Mouse (Mus musculus) thymus, adult 2 months (tissue): ENCODE data around the gene Kif1a. TPM values are rescaled to one million over a fixed set of nuclear protein-coding genes. Genes with fewer than 3 reads are reported as not detected.

Source experiments
- DNase-seq: peaks from one replicate; pipeline ENCODE4 v3.0.0; 2021
- H3K27ac ChIP-seq: fragments of 200-500 bp; 2 replicates; pipeline ENCODE4 v1.5.1; 2012; ENCODE audit warnings: low read length, control low read depth; ENCODE audit not compliant: control insufficient read depth, insufficient read depth
- H3K27me3 ChIP-seq: fragments of 200-500 bp; 2 replicates; pipeline ENCODE4 v1.6.1; 2012; ENCODE audit warnings: mild to moderate bottlenecking, low read length, moderate library complexity, mixed read lengths; ENCODE audit not compliant: control insufficient read depth, insufficient read depth
- H3K36me3 ChIP-seq: fragments of 200-500 bp; 2 replicates; pipeline ENCODE4 v1.6.1; 2012; ENCODE audit warnings: mild to moderate bottlenecking, low read length, moderate library complexity; ENCODE audit not compliant: control insufficient read depth, insufficient read depth
- H3K4me1 ChIP-seq: fragments of 200-500 bp; replicated peaks from 2 replicates; pipeline ENCODE4 v1.6.1; 2012; ENCODE audit warnings: low read length; ENCODE audit not compliant: control insufficient read depth, insufficient read depth
- H3K4me3 ChIP-seq: fragments of 200-500 bp; 2 replicates; pipeline ENCODE4 v1.5.1; 2012; ENCODE audit warnings: mild to moderate bottlenecking, low read length, control low read depth, moderate library complexity; ENCODE audit not compliant: control insufficient read depth, insufficient read depth
- CTCF ChIP-seq: fragments of 200-500 bp; IDR thresholded peaks from 2 replicates; pipeline ENCODE4 v1.5.1; 2012; ENCODE audit warnings: mild to moderate bottlenecking, control low read depth, low read length, moderate library complexity, borderline replicate concordance; ENCODE audit not compliant: control insufficient read depth, poor library complexity, insufficient read depth; ENCODE audit errors: extremely low read depth
- POLR2A ChIP-seq: fragments of 200-500 bp; IDR thresholded peaks from 2 replicates; pipeline ENCODE4 v1.6.1; 2012; ENCODE audit warnings: mild to moderate bottlenecking, low read length, control low read depth, moderate library complexity; ENCODE audit not compliant: control insufficient read depth, poor library complexity, insufficient read depth; ENCODE audit errors: extremely low read depth
- WGBS: fragments of 180-500 bp; shearing (Covaris S2); methylation state at CpG from one replicate; pipeline ENCODE4 v1.1.7; 2018; 5-methylcytosine and 5-hydroxymethylcytosine counted together
- polyA plus RNA-seq: library from polyadenylated mRNA; depleted of rRNA; stranded (reverse); fragments of >200 nt; gene quantifications from 2 replicates; pipeline ENCODE4 v1.2.3, GENCODE M21; 2012

Gene Kif1a
- polyA plus RNA-seq, 1 experiment: 2.0 TPM

DNA sequence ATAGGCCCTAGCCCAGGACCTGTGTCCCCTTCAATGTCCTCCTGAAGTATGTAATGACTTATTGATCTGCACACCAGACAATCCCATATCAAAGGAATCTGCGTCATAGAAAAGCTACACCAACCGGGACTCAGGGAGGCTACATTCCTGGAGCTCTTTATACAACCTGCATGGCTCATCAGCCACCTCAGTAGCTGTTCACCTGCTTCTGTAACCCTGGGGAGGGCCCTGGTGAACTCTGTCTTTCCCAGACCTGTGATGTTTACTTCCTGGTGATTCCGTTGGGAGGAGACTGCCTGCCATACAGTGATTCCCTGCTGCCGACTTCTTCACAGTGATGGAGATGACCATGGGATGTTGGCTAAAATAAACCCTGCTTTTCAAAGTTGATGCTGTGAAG, 112.9 kb downstream of the Kif1a start:
- Histone ChIP-seq H3K4me1 (no peaks in the 10 kb centered on the region), H3K27me3 (no peaks in the 10 kb centered on the region), H3K36me3 (no peaks in the 10 kb centered on the region), H3K4me3 (no peak overlapping the region), H3K27ac (no peak overlapping the region)
- no peak for TF ChIP-seq POLR2A
- no peak for TF ChIP-seq CTCF
- no peak for DNase-seq
- 87% methylated on average over 4 of the region's 4 CpGs for whole genome bisulfite sequencing

DNA sequence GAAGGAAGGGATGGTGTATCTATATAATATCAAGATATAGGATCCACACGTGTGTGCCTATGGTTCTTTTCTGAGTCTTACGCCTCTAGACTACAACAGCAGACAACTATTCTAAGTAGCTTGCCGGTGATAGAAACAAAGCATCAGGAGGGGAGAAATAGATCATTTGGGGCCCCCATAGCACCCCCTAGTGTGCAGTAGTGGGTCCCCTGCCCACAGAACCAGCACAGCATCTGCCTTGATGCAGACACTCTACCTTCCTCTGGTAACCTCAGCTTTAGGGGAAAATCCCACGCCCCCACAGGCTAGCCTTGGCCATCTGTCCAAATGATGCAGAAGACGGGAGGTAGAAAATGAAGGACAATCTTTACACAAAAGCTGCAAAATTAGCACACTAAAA, 116.8 kb downstream of the Kif1a start:
- H3K27me3 ChIP-seq: no peaks in the 10 kb centered on the region
- H3K27ac ChIP-seq: no peak overlapping the region
- H3K4me3 ChIP-seq: no peak overlapping the region
- WGBS: 86% methylated on average over 5 of the region's 5 CpGs
- no peaks in the 10 kb centered on the region for H3K4me1 ChIP-seq
- no peak for DNase-seq
- no peak for TF ChIP-seq POLR2A
- TF ChIP-seq CTCF: no peak
- no peaks in the 10 kb centered on the region for H3K36me3 ChIP-seq

DNA sequence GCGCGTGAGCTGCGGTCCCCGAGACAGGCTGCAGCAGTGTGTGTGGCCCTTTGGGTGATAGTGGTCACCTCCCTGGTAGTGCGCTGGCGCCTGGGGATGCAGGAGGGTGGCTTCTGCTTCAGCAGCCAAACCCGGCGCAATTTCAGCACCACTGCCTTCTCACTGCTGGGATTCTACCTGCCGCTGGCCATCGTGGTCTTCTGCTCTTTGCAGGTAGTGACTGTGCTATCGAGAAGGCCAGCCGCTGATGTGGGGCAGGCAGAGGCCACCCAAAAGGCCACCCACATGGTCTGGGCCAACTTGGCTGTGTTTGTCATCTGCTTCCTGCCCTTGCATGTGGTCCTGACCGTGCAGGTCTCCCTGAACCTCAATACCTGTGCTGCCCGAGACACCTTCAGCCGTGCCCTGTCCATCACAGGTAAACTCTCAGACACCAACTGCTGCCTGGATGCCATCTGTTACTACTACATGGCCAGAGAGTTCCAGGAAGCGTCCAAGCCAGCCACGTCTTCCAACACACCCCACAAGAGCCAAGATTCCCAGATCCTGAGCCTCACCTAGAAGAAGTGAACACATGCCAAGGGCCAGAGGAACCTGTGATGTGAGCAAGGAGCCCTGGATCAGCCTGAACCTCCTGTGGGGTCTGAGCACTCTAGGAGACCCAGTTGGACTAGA, 118.7 kb downstream of the Kif1a start:
- Histone ChIP-seq H3K4me3 (no peak overlapping the region), H3K27me3 (no peaks in the 10 kb centered on the region), H3K27ac (no peak overlapping the region), H3K4me1 (no peaks in the 10 kb centered on the region; the same call in 1 of the 2 replicates), H3K36me3 (no peaks in the 10 kb centered on the region)
- DNase-seq: no peak
- TF ChIP-seq POLR2A (no peak), CTCF (no peak)
- WGBS: 94% methylated on average over 17 of the region's 17 CpGs

DNA sequence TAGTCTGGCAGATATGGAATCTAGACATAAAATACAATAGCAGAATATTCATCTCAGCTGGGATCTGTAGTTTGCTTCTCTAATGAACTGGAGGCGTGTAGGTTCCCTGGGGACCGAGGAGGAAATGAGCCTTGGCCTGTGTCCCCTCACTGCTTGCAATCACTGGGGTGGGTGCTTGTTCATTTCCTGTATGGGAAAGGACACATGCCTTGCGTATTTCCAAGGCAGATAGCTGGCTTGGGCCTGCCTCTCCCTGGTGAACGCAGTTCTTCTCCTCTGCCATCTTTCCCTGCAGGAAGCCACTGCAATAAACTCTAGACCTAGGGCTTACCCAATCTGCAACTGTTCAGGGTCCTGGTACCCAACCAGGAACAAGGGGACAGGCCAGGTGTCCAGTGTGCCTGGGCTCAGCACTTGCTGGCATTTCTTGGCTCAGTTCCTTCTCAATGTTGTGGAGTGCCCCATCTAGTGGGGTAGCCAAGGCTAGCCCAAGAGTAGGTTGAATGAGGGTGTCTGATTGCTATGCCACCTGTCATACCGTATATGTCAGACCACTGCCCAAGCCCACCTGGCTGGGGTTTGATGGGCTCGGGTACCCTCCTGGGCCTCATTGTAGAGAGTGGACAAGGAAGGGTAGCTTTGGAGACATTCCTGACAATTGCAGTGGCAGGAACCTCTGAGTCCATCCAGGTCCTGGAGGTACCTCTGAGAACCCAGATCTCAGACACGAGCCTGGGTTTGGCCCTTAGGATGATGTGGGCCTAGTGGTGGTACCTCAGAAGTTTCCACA, 120.5 kb downstream of the Kif1a start:
- H3K27ac ChIP-seq: no peak overlapping the region
- TF ChIP-seq CTCF (no peak), POLR2A (no peak)
- no peaks in the 10 kb centered on the region for H3K27me3 ChIP-seq
- no peaks in the 10 kb centered on the region; the same call in 1 of the 2 replicates for H3K4me1 ChIP-seq
- no peak overlapping the region for H3K4me3 ChIP-seq
- WGBS: 90% methylated on average over 7 of the region's 7 CpGs
- no peak for DNase-seq
- H3K36me3 ChIP-seq: no peaks in the 10 kb centered on the region

DNA sequence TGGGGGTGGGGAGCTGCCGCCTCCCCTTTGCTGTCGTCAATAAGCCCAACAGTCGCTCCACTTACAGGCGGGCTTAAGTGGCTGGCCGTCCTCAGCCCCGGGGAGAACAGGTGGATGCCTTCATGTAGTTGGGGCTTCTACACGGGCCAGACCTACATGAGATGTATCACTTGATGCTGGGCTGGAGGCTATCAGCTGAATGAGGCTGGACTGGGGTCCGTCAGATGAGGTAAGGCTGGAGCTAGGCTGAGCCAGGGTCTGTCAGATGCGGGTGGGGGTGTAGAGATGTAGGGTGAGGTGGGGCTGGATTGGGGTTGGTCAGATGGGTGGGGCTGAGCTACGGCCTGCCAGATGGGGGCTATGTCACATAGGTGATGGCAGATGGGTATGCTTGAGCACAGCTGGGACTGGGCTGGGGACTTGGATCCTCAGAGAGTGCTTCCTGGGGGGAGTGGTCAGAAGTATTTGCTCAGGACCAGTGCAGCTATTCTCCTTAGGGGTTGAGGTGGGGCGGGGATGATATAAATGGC, 122.6 kb downstream of the Kif1a start:
- no peaks in the 10 kb centered on the region for H3K36me3 ChIP-seq
- no peak for DNase-seq
- WGBS: 83% methylated on average over 11 of the region's 11 CpGs

DNA sequence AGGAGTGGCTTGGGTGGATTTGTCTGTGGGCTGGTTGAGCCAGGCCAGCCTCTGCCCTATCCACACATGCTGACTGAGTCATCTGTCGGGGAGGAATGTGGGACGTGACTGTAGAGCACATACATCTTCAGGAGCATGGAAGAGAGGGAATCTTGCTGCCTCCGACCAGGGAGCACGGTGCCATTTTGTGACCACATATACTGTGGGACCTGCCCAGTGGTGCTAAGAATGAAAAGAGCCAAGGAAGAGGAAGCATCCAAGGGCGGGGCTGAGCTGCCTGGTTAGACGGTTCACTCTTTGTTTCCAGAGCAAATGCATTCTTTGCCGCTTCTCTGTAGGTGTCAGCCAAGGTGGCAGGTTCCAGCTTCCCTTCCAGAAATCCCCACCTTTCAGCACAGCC, 123.1 kb downstream of the Kif1a start:
- Histone ChIP-seq H3K4me3 (no peak overlapping the region), H3K4me1 (no peaks in the 10 kb centered on the region; the same call in 1 of the 2 replicates), H3K36me3 (no peaks in the 10 kb centered on the region), H3K27ac (no peak overlapping the region), H3K27me3 (no peaks in the 10 kb centered on the region)
- no peak for DNase-seq
- WGBS: 87% methylated on average over 7 of the region's 7 CpGs
- no peak for TF ChIP-seq POLR2A
- no peak for TF ChIP-seq CTCF

More for the DNA sequence above, 122.6 kb downstream of the Kif1a start:
- Histone ChIP-seq H3K27ac (no peak overlapping the region), H3K4me3 (no peak overlapping the region), H3K4me1 (no peaks in the 10 kb centered on the region; the same call in 1 of the 2 replicates), H3K27me3 (no peaks in the 10 kb centered on the region)
- TF ChIP-seq CTCF (no peak), POLR2A (no peak)
